Mouse (Mus musculus): ENCODE measurements at regions not wholly inside any gene's neighbourhood (a gene's known extent, or its start where the extent isn't known, plus 50 kb on each side); places are given as distances from the start of the nearest gene placed in this dataset.
A peak's percentile ranks its signal among the peaks of the same experiment; 100 is the strongest.

GRCm38 (mm10) chr1:136714987-136715386, 90.3 kb downstream of the Zfp281 start:
- no peak for ATAC-seq (ENCODE audit: insufficient number of reproducible peaks, low FRiP score, low TSS enrichment)

GRCm38 (mm10) chr1:136717830-136718517, 93.3 kb downstream of the Zfp281 start:
- ATAC-seq (ENCODE audit: insufficient number of reproducible peaks, low FRiP score, low TSS enrichment), result no peak

- no peak for ATAC-seq (ENCODE audit: insufficient number of reproducible peaks, low FRiP score, low TSS enrichment)
Observed at GRCm38 (mm10) chr1:136723839-136724443, 99.2 kb downstream of the Zfp281 start.

- no peak for ATAC-seq (ENCODE audit: insufficient number of reproducible peaks, low FRiP score, low TSS enrichment)
Observed at GRCm38 (mm10) chr1:136725242-136725641, 100.5 kb downstream of the Zfp281 start.

GRCm38 (mm10) chr1:136726145-136726935, 101.6 kb downstream of the Zfp281 start:
- no peak for ATAC-seq (ENCODE audit: insufficient number of reproducible peaks, low FRiP score, low TSS enrichment)

- no peak for ATAC-seq (ENCODE audit: insufficient number of reproducible peaks, low FRiP score, low TSS enrichment)
Observed at GRCm38 (mm10) chr1:136727868-136728631, 103.3 kb downstream of the Zfp281 start.

- ATAC-seq (ENCODE audit: insufficient number of reproducible peaks, low FRiP score, low TSS enrichment), result no peak
Observed at GRCm38 (mm10) chr1:136728632-136728944, 103.9 kb downstream of the Zfp281 start.

GRCm38 (mm10) chr1:136730638-136731037, 105.9 kb downstream of the Zfp281 start:
- ATAC-seq (ENCODE audit: insufficient number of reproducible peaks, low FRiP score, low TSS enrichment), result no peak

GRCm38 (mm10) chr1:136738030-136738429, 113.3 kb downstream of the Zfp281 start:
- ATAC-seq (ENCODE audit: insufficient number of reproducible peaks, low FRiP score, low TSS enrichment), result no peak

- no peak for ATAC-seq (ENCODE audit: insufficient number of reproducible peaks, low FRiP score, low TSS enrichment)
Observed at GRCm38 (mm10) chr1:136739486-136739885, 114.8 kb downstream of the Zfp281 start.

- no peak for ATAC-seq (ENCODE audit: insufficient number of reproducible peaks, low FRiP score, low TSS enrichment)
Observed at GRCm38 (mm10) chr1:136741061-136741460, 116.4 kb downstream of the Zfp281 start.

GRCm38 (mm10) chr1:136749188-136749587, 124.5 kb downstream of the Zfp281 start:
- no peak for ATAC-seq (ENCODE audit: insufficient number of reproducible peaks, low FRiP score, low TSS enrichment)

- ATAC-seq (ENCODE audit: insufficient number of reproducible peaks, low FRiP score, low TSS enrichment), result no peak
Observed at GRCm38 (mm10) chr1:136751464-136752191, 126.9 kb downstream of the Zfp281 start.

- no peak for ATAC-seq (ENCODE audit: insufficient number of reproducible peaks, low FRiP score, low TSS enrichment)
Observed at GRCm38 (mm10) chr1:136754286-136754685, 129.6 kb downstream of the Zfp281 start.

- no peak for ATAC-seq (ENCODE audit: insufficient number of reproducible peaks, low FRiP score, low TSS enrichment)
Observed at GRCm38 (mm10) chr1:136758730-136759129, 134.0 kb downstream of the Zfp281 start.

GRCm38 (mm10) chr1:136759164-136759563, 134.5 kb downstream of the Zfp281 start:
- ATAC-seq (ENCODE audit: insufficient number of reproducible peaks, low FRiP score, low TSS enrichment), result no peak

GRCm38 (mm10) chr1:136761467-136761866, 136.8 kb downstream of the Zfp281 start:
- ATAC-seq (ENCODE audit: insufficient number of reproducible peaks, low FRiP score, low TSS enrichment), result peak; percentile 83

GRCm38 (mm10) chr1:136768969-136769401, 144.3 kb downstream of the Zfp281 start:
- ATAC-seq (ENCODE audit: insufficient number of reproducible peaks, low FRiP score, low TSS enrichment), result no peak

GRCm38 (mm10) chr1:136773743-136774142, 149.0 kb downstream of the Zfp281 start:
- no peak for ATAC-seq (ENCODE audit: insufficient number of reproducible peaks, low FRiP score, low TSS enrichment)

- ATAC-seq (ENCODE audit: insufficient number of reproducible peaks, low FRiP score, low TSS enrichment), result no peak
Observed at GRCm38 (mm10) chr1:136776211-136776610, 151.5 kb downstream of the Zfp281 start.
